Mouse (Mus musculus): Measurements from ENCODE around the gene Gm20509. TPM values are rescaled to one million over a fixed set of nuclear protein-coding genes. Genes with fewer than 3 reads are reported as not detected.
A peak's percentile ranks its signal among the peaks of the same experiment; 100 is the strongest.

Gene Gm20509
- polyA plus RNA-seq, 1 experiment: not detected

- H3K4me1 ChIP-seq (ENCODE audit: control insufficient read depth, insufficient read depth, low read length): no peaks in the 10 kb centered on the region
- H3K9ac ChIP-seq (ENCODE audit: low read depth, poor library complexity, severe bottlenecking): no peak overlapping the region
- no peak for TF ChIP-seq EP300 (IDR thresholded peaks at IDR 0.05; ENCODE audit: insufficient read depth, low read depth, low read length)
- no peak for TF ChIP-seq POLR2A (IDR thresholded peaks at IDR 0.05; ENCODE audit: insufficient read depth, low read length)
- peak; percentile 48 for TF ChIP-seq CTCF (IDR thresholded peaks at IDR 0.05; ENCODE audit: low read depth, low read length)
- H3K27ac ChIP-seq (ENCODE audit: insufficient read depth, low read length): no peak overlapping the region
- no peaks in the 10 kb centered on the region for H3K27me3 ChIP-seq (ENCODE audit: control insufficient read depth, insufficient read depth, low read length, poor library complexity, severe bottlenecking)
- no peak overlapping the region for H3K4me3 ChIP-seq (ENCODE audit: low read depth, low read length)
- H3K36me3 ChIP-seq (ENCODE audit: control insufficient read depth, insufficient read depth, low read length, poor library complexity, severe bottlenecking): peaks cover 63% of the 10 kb centered on the region
- H3K9me3 ChIP-seq (replicated peaks; ENCODE audit: control insufficient read depth, insufficient read depth, low read length, poor library complexity, severe bottlenecking): no peaks in the 10 kb centered on the region
These were observed 19.5 kb downstream of the Gm20509 start for GRCm38 (mm10) chr9:73121735-73122134.

GRCm38 (mm10) chr9:73125043-73125570 is 22.8 kb downstream of the Gm20509 start:
- Histone ChIP-seq H3K27ac (ENCODE audit: insufficient read depth, low read length) (no peak overlapping the region), H3K4me1 (ENCODE audit: control insufficient read depth, insufficient read depth, low read length) (no peaks in the 10 kb centered on the region), H3K9me3 (replicated peaks; ENCODE audit: control insufficient read depth, insufficient read depth, low read length, poor library complexity, severe bottlenecking) (no peaks in the 10 kb centered on the region), H3K9ac (ENCODE audit: low read depth, poor library complexity, severe bottlenecking) (no peak overlapping the region), H3K27me3 (ENCODE audit: control insufficient read depth, insufficient read depth, low read length, poor library complexity, severe bottlenecking) (no peaks in the 10 kb centered on the region), H3K4me3 (ENCODE audit: low read depth, low read length) (no peak overlapping the region), H3K36me3 (ENCODE audit: control insufficient read depth, insufficient read depth, low read length, poor library complexity, severe bottlenecking) (peaks cover 56% of the 10 kb centered on the region)
- TF ChIP-seq CTCF (IDR thresholded peaks at IDR 0.05; ENCODE audit: low read depth, low read length) (no peak), EP300 (IDR thresholded peaks at IDR 0.05; ENCODE audit: insufficient read depth, low read depth, low read length) (no peak), POLR2A (IDR thresholded peaks at IDR 0.05; ENCODE audit: insufficient read depth, low read length) (no peak)

GRCm38 (mm10) chr9:73127457-73127856 is 25.2 kb downstream of the Gm20509 start:
- Histone ChIP-seq H3K27me3 (ENCODE audit: control insufficient read depth, insufficient read depth, low read length, poor library complexity, severe bottlenecking) (no peaks in the 10 kb centered on the region), H3K4me3 (ENCODE audit: low read depth, low read length) (no peak overlapping the region), H3K9ac (ENCODE audit: low read depth, poor library complexity, severe bottlenecking) (no peak overlapping the region), H3K9me3 (replicated peaks; ENCODE audit: control insufficient read depth, insufficient read depth, low read length, poor library complexity, severe bottlenecking) (no peaks in the 10 kb centered on the region), H3K27ac (ENCODE audit: insufficient read depth, low read length) (no peak overlapping the region), H3K4me1 (ENCODE audit: control insufficient read depth, insufficient read depth, low read length) (no peaks in the 10 kb centered on the region), H3K36me3 (ENCODE audit: control insufficient read depth, insufficient read depth, low read length, poor library complexity, severe bottlenecking) (peaks cover 37% of the 10 kb centered on the region)
- TF ChIP-seq EP300 (IDR thresholded peaks at IDR 0.05; ENCODE audit: insufficient read depth, low read depth, low read length) (no peak), POLR2A (IDR thresholded peaks at IDR 0.05; ENCODE audit: insufficient read depth, low read length) (no peak), CTCF (IDR thresholded peaks at IDR 0.05; ENCODE audit: low read depth, low read length) (no peak)

GRCm38 (mm10) chr9:73129875-73130274 is 27.6 kb downstream of the Gm20509 start:
- Histone ChIP-seq H3K36me3 (ENCODE audit: control insufficient read depth, insufficient read depth, low read length, poor library complexity, severe bottlenecking) (peaks cover 24% of the 10 kb centered on the region), H3K9me3 (replicated peaks; ENCODE audit: control insufficient read depth, insufficient read depth, low read length, poor library complexity, severe bottlenecking) (no peaks in the 10 kb centered on the region), H3K27ac (ENCODE audit: insufficient read depth, low read length) (no peak overlapping the region), H3K27me3 (ENCODE audit: control insufficient read depth, insufficient read depth, low read length, poor library complexity, severe bottlenecking) (no peaks in the 10 kb centered on the region), H3K4me1 (ENCODE audit: control insufficient read depth, insufficient read depth, low read length) (no peaks in the 10 kb centered on the region), H3K9ac (ENCODE audit: low read depth, poor library complexity, severe bottlenecking) (no peak overlapping the region), H3K4me3 (ENCODE audit: low read depth, low read length) (no peak overlapping the region)
- TF ChIP-seq EP300 (IDR thresholded peaks at IDR 0.05; ENCODE audit: insufficient read depth, low read depth, low read length): no peak
- TF ChIP-seq POLR2A (IDR thresholded peaks at IDR 0.05; ENCODE audit: insufficient read depth, low read length): no peak
- no peak for TF ChIP-seq CTCF (IDR thresholded peaks at IDR 0.05; ENCODE audit: low read depth, low read length)

- no peak overlapping the region for H3K27ac ChIP-seq (ENCODE audit: insufficient read depth, low read length)
- H3K36me3 ChIP-seq (ENCODE audit: control insufficient read depth, insufficient read depth, low read length, poor library complexity, severe bottlenecking): peaks cover 20% of the 10 kb centered on the region
- no peaks in the 10 kb centered on the region for H3K27me3 ChIP-seq (ENCODE audit: control insufficient read depth, insufficient read depth, low read length, poor library complexity, severe bottlenecking)
- TF ChIP-seq POLR2A (IDR thresholded peaks at IDR 0.05; ENCODE audit: insufficient read depth, low read length): no peak
- TF ChIP-seq EP300 (IDR thresholded peaks at IDR 0.05; ENCODE audit: insufficient read depth, low read depth, low read length): no peak
- TF ChIP-seq CTCF (IDR thresholded peaks at IDR 0.05; ENCODE audit: low read depth, low read length): no peak
- no peak overlapping the region for H3K4me3 ChIP-seq (ENCODE audit: low read depth, low read length)
- no peak overlapping the region for H3K9ac ChIP-seq (ENCODE audit: low read depth, poor library complexity, severe bottlenecking)
- H3K9me3 ChIP-seq (replicated peaks; ENCODE audit: control insufficient read depth, insufficient read depth, low read length, poor library complexity, severe bottlenecking): no peaks in the 10 kb centered on the region
- H3K4me1 ChIP-seq (ENCODE audit: control insufficient read depth, insufficient read depth, low read length): no peaks in the 10 kb centered on the region
These were observed 28.3 kb downstream of the Gm20509 start for GRCm38 (mm10) chr9:73130529-73130928.

- no peak overlapping the region for H3K27ac ChIP-seq (ENCODE audit: insufficient read depth, low read length)
- H3K4me3 ChIP-seq (ENCODE audit: low read depth, low read length): no peak overlapping the region
- H3K27me3 ChIP-seq (ENCODE audit: control insufficient read depth, insufficient read depth, low read length, poor library complexity, severe bottlenecking): no peaks in the 10 kb centered on the region
- no peaks in the 10 kb centered on the region for H3K36me3 ChIP-seq (ENCODE audit: control insufficient read depth, insufficient read depth, low read length, poor library complexity, severe bottlenecking)
- no peak overlapping the region for H3K9ac ChIP-seq (ENCODE audit: low read depth, poor library complexity, severe bottlenecking)
- TF ChIP-seq POLR2A (IDR thresholded peaks at IDR 0.05; ENCODE audit: insufficient read depth, low read length) (no peak), CTCF (IDR thresholded peaks at IDR 0.05; ENCODE audit: low read depth, low read length) (no peak), EP300 (IDR thresholded peaks at IDR 0.05; ENCODE audit: insufficient read depth, low read depth, low read length) (no peak)
- H3K9me3 ChIP-seq (replicated peaks; ENCODE audit: control insufficient read depth, insufficient read depth, low read length, poor library complexity, severe bottlenecking): no peaks in the 10 kb centered on the region
- no peaks in the 10 kb centered on the region for H3K4me1 ChIP-seq (ENCODE audit: control insufficient read depth, insufficient read depth, low read length)
These were observed 35.1 kb downstream of the Gm20509 start for GRCm38 (mm10) chr9:73137341-73137886.

Data from ES-Bruce4 (cell line).